Mouse (Mus musculus): ENCODE results near the gene Mocs1. TPM values are rescaled to one million over a fixed set of nuclear protein-coding genes. Genes with fewer than 3 reads are reported as not detected.

The Mocs1 gene
- total RNA-seq (2021) = 10 to 100 TPM; 11.4 to 15.2 TPM

DNA sequence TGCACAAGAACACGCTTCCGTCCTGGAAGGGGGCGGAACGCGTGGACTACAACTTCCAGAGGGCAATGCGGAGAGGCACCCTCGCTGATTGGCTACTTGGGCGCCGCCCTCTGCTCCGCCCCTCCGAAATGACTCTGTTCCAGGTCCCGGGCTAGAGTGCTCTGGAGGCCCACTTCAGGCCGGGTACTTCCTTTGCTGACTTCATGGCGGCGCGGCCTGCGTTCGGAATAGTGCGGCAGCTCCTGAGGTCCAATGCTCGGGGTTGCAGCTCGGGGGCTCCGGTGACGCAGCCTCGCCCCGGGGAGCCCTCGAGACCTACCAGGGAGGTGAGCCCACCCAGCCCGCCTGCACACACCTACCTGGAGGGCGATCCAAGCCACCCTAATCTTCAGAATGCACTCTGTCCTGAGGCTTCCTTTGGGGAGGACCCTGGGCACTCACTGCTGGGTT lies at the start of gene Mocs1:
TSS of gene Mocs1 (plus strand) at position 124 of the 450 bp plus-strand sequence.
- peak; percentile 93 for DNase-seq
- intact Hi-C loops (cut with DNase I) = no loop called here

DNA sequence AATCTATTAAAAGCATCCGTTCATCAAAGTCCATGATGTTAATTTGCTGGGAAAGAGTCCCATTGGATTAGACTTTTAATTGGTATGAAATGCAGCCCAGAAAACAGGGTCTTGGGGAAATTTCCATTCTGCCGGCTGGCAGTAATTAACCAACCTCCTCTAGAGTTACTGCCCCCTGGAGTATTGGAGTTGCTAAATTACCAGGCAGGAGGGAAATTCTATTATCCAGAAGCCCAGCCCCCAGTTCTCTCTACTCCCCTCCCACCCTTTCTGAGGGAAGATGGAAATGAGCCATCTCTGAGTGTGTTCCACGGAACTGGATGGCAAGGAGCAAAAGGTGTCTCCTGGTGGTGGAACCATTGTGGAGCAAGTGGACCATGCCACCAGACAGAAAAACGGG lies 48.5 kb upstream of the Mocs1 start:
- intact Hi-C loops (cut with DNase I) = no loop called here
- DNase-seq = no peak

DNA sequence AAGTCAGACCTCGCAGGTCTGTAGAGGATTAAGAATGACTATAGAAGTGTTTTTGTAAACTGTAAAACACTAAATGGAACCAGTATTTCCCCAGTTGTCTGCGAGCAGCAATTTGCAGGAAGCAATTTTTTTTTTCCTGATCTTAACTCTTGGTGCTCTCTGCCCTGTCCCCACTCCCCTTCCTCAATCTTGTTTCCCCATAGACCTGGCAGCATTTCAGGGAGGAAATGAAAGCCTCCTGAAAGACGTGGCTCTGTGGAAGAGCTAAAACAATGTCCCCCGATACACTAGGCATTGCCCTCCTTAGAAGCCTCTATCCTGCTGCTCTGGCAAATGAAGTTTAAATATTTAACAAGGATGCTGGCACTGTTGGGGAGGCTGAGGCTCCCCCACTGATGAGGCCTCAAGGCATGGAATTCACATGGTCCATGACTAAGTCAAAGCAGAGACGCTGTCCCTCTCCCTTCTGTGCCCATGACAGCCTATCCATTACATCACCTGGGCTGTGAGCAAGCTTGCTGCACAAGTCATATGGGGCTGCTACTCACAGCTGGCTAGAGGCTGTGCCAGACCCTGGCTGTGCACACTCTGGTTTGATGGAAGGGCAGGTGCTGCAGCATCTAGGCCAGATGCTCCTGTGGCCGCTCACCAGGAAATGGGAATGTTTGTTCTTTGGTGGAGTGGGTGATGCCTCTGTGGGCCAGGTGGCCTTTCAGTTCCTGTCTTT lies 43.8 kb upstream of the Mocs1 start:
- intact Hi-C loops (cut with DNase I) = no loop called here
- DNase-seq = peak; percentile 67

DNA sequence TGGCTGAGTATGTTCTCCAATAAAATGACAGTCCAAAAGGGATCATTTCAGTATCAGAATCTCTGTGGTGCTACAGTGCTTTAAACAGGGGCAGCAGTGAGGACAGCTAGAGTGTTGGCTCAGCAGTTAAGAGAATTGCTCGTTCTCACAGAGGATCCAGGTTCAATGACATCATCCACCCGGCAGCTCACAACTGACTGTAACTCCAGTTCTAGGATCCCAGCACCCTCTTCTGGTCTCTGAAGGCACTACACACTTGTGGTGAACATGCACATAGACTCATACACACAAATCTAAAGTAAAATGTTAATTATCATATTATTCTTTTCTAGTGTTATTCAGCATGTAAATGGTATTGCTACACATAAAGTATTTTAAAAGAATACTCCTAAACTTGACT lies 40.4 kb upstream of the Mocs1 start:
- DNase-seq = no peak
- intact Hi-C loops (cut with DNase I) = no loop called here

DNA sequence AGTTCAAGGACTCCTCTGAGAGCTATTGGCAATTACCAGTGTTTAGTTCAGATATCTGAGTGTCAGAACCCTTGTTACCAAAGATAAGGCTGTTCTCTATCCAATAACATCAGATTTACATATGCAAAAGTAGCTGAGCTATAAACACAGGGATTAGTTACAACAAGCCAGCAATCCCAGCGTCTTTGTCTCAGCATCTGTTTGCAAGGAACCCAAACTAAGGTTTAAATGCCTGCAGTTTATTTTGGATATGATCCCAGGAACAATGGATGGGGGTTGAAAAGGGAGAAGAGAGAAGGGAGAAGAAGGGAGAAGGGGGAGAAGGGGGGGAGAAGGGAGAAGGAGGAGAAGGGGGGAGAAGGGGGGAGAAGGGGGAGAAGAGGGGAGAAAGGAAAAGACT lies 35.4 kb upstream of the Mocs1 start:
- intact Hi-C loops (cut with DNase I) = loop anchor here (10.0 kb wide), 2 partner anchors 118 to 198 kb away; no protein-coding TSS in a partner anchor
- no peak for DNase-seq

DNA sequence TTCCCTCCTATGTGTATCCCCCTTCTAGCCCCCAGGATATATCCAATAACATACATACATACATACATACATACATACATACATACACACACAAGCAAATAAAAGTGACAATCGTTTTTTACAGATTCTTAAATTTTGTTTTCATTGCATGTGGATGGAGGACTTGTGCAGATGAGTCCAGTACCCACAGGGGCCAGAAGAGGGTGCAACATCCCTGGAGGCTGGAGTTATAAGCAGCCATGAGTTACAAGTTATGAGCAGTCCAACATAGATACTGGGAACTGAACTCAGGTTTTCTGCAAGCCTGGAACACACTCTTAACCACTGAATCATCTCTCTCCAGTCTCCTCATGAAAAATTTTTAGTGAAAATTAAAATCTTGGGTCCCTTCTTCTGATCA lies 33.3 kb upstream of the Mocs1 start:
- intact Hi-C loops (cut with DNase I) = loop anchor here (5.0 to 10.0 kb wide), 3 partner anchors 120 to 463 kb away; partner anchors contain the start of gene Lrfn2
- peak; percentile 14 for DNase-seq

DNA sequence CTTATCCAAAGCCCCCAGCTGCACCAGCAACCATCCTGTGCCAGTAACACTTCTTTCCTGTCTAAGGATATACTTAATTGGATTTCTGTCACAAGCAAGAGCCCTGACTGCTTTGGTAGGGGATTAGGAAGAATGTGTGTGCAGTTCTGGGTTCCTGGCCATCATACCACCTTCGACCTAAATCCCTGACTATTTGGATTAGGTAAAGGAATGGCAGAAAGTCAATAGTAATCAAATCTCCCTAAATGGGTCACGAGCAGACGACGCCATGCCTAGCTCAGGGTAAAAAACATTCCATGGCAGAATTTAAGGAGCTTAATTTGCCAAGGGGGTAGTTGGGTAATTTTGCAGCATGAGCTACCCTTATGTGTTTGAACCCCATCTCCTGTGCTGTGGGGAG lies 28.6 kb upstream of the Mocs1 start:
- no peak for DNase-seq
- intact Hi-C loops (cut with DNase I) = loop anchor here (5.0 to 10.0 kb wide), 4 partner anchors 125 to 495 kb away; partner anchors contain the start of gene Lrfn2

DNA sequence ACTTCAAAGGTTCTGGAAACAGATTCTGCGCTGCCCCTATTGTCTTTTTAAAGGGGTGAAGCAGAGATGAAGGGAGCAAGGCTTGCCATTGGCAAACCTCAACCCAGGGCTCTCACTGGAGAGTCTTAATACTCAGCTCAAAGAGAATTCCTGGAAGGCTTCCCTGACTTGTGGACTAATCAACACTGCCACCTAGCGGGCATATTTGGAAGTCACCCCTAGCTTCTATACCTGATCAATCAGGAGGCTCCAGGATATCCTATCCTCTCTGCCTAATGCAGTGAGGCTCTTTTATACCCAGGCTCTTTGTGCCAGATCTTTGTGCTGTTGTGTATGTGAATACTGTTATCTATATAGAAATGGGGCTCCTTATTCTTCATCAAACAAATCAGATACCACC lies 28.0 kb upstream of the Mocs1 start:
- intact Hi-C loops (cut with DNase I) = loop anchor here (10.0 kb wide), 1 partner anchor 495 kb away; no protein-coding TSS in a partner anchor
- DNase-seq = peak; percentile 84

DNA sequence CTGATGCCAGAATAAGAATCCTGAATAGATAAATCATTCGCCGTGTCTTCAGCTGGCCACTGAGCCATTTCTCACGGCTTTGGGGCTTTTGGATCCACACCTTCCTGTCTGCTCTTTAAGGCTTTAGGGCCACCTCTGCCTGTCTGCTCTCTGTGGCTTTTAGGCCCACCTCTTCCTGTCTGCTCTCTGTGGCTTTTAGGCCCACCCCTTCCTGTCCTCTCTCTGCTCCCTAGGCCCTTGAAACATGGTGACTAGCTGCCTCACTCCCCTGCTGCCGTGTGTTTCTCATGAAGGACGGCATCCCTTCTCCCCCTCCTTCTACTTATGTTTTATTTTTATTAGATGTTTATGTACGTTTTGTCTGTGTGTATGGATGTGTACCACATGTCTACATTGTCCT lies 25.0 kb upstream of the Mocs1 start:
- intact Hi-C loops (cut with DNase I) = loop anchor here (10.0 kb wide), 1 partner anchor 492 kb away; no protein-coding TSS in a partner anchor

DNA sequence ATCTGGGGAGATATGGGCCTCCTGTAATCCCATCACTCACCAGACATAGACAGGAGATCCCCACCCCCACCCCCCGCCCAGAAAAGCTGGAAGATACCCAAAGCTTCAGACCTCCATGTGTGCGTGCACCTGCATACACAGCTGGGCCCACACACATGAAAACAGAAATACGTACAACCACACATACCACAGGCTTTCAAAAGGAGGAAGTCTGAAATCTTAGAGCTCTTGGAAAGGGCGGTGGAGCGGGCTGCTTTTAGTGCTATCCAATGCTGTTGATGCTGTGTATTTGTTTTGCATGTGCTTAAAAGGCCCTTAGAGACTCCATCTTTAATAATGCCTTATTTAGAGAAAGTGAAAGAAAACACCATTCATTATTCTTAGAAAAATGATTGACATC lies 22.2 kb upstream of the Mocs1 start:
- intact Hi-C loops (cut with DNase I) = loop anchor here (10.0 kb wide), 1 partner anchor 489 kb away; no protein-coding TSS in a partner anchor
- DNase-seq = no peak

More for the DNA sequence above, 25.0 kb upstream of the Mocs1 start:
- no peak for DNase-seq

DNA sequence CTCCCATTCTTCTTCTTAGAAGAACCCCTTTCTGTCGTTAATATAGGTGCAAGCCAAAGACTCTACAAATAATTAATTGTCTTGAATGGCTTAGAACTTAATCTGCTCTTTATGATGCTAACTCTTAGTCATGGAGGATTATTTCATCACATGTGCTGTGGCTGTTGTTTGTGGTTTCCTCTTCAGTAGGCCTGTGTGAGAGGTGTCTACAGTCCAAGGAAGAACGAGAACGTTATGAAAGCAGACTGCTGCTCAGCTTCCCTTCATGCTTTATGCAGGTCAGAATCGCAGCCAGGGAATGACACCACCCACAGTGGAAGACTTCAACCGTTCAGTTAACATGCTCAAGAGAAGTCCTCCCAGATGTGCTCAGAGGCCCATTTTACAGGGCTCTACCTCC lies 15.2 kb upstream of the Mocs1 start:
- DNase-seq = no peak
- intact Hi-C loops (cut with DNase I) = no loop called here

DNA sequence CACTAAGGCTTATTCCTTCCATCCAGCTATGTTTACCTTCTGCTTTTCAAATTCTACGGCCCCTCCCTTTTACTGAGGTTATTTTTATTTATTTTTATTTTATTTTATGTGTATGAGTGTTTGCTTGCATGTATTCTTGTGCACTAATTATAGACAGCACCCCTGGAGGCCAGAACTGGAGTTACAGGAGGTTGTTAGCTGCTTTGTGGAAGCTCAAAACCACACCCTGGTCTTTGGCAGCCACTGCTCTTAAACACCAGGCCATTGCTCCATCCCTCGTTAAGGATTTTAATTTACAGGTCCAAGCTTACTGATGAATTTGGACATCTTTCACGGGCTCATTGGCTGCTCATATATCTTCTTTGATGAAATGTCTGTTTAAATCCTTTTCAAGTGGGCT lies 14.6 kb upstream of the Mocs1 start:
- intact Hi-C loops (cut with DNase I) = no loop called here
- no peak for DNase-seq

DNA sequence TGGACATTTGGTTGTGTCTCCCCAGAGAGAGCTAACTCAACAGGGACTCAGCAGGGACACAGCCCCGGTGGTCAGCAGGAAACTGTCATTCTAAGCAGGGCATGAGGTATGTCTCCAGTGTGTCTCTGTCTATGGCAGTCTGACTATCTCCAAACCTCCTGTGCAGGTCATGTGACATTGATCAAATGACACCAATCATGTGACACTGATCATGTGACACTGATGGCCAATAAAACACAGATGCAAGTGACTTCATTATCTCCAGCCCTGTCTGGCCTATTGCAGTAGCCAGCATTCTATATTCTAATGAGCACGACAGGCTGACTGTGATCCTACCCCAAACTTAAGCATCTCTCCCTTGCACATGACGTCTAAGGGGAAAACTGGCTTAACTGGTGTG lies 11.9 kb upstream of the Mocs1 start:
- intact Hi-C loops (cut with DNase I) = no loop called here

DNA sequence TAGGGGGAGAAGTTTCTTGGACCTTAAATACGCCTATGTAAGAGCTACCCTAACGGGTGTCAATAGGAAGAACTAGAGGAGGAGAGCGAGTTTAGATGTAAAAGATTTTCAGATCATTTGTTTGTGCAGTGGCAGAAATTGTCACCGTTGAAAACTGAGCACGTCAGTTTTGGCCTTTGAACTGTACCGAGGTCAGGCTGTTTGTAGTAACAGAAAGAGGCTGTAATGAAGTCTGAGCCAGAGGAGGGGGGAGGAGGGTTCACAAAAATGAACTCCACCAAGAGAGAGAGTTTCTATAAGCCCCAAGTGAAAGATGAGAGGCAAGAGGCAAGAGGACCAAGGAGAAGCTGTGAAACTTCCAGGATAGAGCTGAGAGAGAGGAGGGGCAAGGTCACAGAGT lies 8.3 kb upstream of the Mocs1 start:
- no peak for DNase-seq
- intact Hi-C loops (cut with DNase I) = no loop called here

More for the DNA sequence above, 11.9 kb upstream of the Mocs1 start:
- no peak for DNase-seq

DNA sequence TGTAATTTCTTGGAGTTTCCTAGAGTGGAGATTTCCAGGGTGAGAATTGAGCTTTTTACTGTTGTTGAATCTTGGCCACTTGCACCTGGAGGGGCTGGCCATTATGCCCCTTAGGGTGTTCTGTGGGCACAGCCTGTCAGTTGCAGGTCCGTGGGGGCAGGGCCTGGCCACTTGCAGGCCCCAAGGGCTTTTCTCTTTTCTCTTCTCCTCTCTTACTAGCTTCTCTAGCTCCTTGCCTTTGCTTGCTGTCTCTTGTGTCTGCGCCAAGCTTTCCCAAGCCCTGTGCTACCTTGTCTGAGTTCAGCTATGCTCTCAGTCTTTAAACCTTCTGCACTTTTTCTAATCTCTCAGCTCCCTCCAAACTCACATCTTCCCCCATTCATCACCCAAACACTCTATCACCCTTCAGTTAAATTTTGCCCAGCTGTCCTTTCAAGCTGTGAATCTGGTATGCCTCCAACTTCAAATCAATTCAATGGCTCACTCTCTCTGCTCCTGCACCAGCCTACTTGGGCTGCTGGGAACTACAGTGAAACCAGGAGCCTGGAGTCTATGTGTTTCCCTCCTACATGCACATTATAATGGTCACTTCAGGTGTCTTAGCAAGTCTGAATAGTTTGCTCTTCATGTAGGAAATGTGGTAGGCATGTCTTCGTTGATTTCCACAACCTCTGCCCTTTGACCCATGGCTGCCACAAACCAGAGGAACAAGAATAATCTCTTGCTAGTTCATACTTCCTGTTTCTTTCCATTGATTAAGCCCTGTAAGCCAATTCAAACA lies 5.7 kb upstream of the Mocs1 start:
- DNase-seq = no peak
- intact Hi-C loops (cut with DNase I) = no loop called here

DNA sequence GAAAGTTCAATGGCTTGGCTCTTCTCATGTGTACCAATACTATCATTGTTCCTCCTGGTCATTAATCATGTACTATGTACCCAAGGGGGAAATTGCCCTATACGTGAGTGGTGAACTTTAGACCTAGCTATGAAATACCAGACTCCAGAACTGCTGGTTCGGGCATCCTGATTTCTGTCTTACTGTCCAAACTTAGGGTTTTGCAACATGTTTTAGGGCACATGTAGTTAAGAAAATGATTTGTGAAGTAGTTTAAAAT lies 5.2 kb upstream of the Mocs1 start:
- intact Hi-C loops (cut with DNase I) = no loop called here
- no peak for DNase-seq

DNA sequence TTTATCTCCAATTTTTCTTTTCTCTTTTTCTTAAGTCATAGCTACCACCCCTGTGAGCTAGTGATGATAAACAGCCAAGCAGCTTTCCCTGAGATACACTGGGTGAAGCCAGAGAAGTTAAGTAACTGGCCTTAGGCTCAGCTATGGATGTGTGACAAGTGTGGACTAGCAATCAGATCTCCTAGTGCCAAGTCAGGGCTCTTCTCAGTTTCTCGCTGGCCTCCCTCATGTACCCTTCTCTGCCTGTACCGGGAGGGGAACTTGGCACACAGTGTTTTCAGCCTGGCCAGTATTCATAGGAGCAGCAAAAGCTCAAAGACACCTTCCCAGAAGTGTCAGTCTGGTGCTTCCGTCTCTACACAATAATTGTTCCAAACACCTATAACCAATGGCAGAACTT lies 4.3 kb upstream of the Mocs1 start:
- intact Hi-C loops (cut with DNase I) = no loop called here
- no peak for DNase-seq

DNA sequence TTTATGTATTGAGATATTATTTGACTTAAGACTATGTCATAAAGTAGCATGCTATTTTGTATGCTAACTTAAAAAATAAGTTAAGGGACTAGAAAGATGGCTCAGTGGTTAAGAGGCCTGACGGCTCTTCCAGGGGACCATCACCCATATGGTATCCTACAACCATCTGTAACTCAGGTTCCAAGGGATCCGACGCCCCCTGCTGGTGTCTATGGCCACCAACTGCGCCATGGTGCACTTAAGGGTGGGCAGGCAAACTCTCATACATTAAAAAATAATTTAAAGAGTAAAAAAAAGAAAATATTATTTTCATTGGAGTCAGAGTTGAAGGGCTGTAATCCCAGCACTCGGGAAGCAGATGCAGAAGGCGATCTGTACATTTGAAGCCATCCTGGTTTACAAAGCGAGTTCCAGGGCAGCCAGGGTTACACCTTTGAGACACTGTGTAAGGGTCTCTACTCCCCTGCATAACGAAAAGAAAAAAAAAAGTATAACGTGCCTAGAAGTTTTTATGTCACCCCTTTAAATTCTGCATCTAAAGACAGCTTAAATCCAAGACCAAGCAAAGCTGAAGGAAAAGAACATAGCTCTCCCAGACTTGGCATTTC lies 427 bp upstream of the Mocs1 start:
- intact Hi-C loops (cut with DNase I) = no loop called here
- peak; percentile 25 for DNase-seq

DNA sequence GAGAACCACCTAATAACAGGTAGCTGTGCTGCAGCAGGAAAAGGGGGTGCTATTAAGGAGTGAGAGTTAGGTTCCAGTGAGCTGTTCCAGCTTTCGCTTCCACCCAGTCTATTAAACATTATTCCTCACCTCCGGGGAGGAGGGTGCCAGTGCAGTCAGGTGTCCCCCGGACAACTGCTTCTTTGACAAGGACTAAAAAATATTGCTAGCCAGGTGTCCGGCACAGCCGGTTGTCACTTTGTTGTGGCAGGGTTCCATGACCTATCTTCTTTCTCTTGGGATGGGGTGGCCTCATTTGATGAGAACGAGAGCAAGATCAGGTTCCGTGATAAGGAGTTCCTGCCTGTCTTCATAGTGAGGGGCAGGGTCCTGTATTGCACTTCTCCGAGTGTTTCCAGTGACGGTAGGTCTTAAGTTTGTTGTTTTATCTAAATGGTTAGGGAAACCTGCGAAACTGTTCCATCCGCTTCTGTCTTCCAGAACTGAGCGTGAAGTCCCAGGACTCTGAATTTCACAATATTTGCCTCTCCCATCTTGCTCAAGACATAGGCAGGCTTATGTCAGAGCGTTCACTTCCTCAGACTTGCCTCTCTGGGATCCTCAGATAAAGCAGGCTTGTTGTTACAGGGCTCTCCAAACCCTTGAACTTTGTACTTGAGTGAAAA lies 721 bp downstream of the Mocs1 start:
- DNase-seq = no peak
- intact Hi-C loops (cut with DNase I) = no loop called here

DNA sequence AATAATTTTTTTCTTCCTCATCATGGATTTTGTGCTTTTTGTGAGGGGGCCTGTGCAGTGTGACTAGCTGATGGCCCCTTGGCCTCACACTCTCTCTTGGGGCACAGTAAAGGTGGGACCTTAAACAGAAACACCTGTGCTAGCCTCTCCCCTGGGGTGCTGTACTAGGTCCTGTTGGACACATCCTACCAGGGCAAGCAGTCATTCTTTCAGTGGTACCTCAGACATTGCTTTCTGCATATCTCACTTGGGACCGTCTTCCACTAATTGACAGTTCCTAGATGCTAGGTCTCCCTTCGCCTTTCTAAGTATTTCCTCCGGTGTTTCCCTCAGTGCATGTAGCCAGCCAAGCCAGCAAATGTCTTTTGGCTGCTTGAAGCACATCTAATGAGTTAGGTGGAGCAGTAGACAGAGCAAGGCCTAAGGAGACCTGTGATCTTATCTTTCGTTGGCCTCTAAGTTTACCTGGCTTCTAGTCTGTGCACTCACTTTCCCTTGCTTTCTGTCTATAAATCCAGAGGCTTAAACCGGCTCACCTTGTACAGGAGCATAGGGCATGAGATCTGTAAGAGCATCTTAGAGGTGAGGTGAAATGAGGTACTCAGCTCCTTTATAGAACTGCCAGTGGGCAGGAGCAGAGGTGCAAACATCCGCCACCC lies 1.4 kb downstream of the Mocs1 start:
- intact Hi-C loops (cut with DNase I) = no loop called here
- no peak for DNase-seq

DNA sequence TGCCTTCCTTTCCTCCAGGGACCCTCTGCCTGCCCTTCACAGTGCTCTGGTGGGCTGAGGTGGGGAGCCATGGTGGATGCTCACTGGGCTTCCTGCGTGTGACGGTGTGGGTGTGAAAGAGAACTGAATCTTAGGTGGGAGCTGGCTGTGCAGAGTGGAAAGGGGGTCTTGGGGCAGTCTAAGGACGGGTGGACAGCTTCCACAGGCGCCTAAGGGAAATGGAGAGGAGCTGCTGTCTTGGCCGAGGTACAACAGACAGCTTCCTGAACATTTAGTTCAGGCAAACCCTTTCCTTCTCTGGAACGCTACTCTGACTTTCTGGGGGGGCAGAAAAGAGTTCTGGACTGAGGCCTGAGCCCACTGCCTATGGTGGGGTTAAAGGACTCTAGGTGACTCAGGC lies 2.0 kb downstream of the Mocs1 start:
- intact Hi-C loops (cut with DNase I) = no loop called here

More for the DNA sequence above, 2.0 kb downstream of the Mocs1 start:
- DNase-seq = no peak
